Mouse (Mus musculus) yolk sac, embryonic 10.5 days (tissue): ENCODE measurements around the gene Olfr481.

Source experiments
- DNase-seq: peaks from one replicate; pipeline ENCODE4 v3.0.0-alpha.2; 2017; ENCODE audit warnings: low spot score

The Olfr481 gene

GRCm38 (mm10) chr7:108079555-108079954, at the start of gene Olfr481:
Gene Olfr481 (plus strand): TSS chr7:108079855.
- DNase-seq = no peak

GRCm38 (mm10) chr7:108033889-108034288, 45.8 kb upstream of the Olfr481 start, which contains the start of gene Olfr478:
Gene Olfr478 (minus strand): TSS chr7:108033989.
- DNase-seq = no peak

- no peak for DNase-seq
These were observed 29.3 kb upstream of the Olfr481 start, which contains the start of gene Olfr479 for GRCm38 (mm10) chr7:108050393-108050792. Gene Olfr479 (plus strand): TSS chr7:108050693.

- no peak for DNase-seq
These were observed 12.4 kb upstream of the Olfr481 start, which contains the start of gene Olfr480 for GRCm38 (mm10) chr7:108067246-108067645. Gene Olfr480 (minus strand): TSS chr7:108067346.

- no peak for DNase-seq
These were observed 17.8 kb downstream of the Olfr481 start, which contains the start of gene Olfr482 for GRCm38 (mm10) chr7:108097486-108097885. Gene Olfr482 (minus strand): TSS chr7:108097586.

- no peak for DNase-seq
These were observed 20.9 kb downstream of the Olfr481 start, which contains the start of gene Olfr483 for GRCm38 (mm10) chr7:108100549-108100948. Gene Olfr483 (plus strand): TSS chr7:108100849.

- no peak for DNase-seq
These were observed 41.0 kb downstream of the Olfr481 start for GRCm38 (mm10) chr7:108120681-108121080.

GRCm38 (mm10) chr7:108121416-108121815, 41.8 kb downstream of the Olfr481 start:
- no peak for DNase-seq

GRCm38 (mm10) chr7:108127349-108127748, 47.7 kb downstream of the Olfr481 start, which contains the start of gene Olfr484:
Gene Olfr484 (minus strand): TSS chr7:108127449.
- no peak for DNase-seq
